Mouse (Mus musculus): Measurements from ENCODE around the gene Tfap2c. TPM values are rescaled to one million over a fixed set of nuclear protein-coding genes. Genes with fewer than 3 reads are reported as not detected.

The Tfap2c gene
- polyA plus RNA-seq, 1 experiment from 2014 or later = 0.26 TPM

- no peak for ATAC-seq (ENCODE audit: borderline replicate concordance, extremely low read depth, low FRiP score, low TSS enrichment)
- WGBS = 71% methylated on average over 9 of the region's 9 CpGs
- peaks cover 84% of the 10 kb centered on the region for H3K27me3 ChIP-seq
These were observed 4.8 kb downstream of the Tfap2c start for GRCm38 (mm10) chr2:172554211-172554610.

GRCm38 (mm10) chr2:172558674-172559468 lies 9.5 kb downstream of the Tfap2c start:
- H3K4me3 ChIP-seq = no peak overlapping the region
- no peak for ATAC-seq (ENCODE audit: borderline replicate concordance, extremely low read depth, low FRiP score, low TSS enrichment)
- no peaks in the 10 kb centered on the region for H3K36me3 ChIP-seq
- H3K4me1 ChIP-seq = no peaks in the 10 kb centered on the region
- no peak overlapping the region for H3K27ac ChIP-seq
- no peak overlapping the region for H3K4me2 ChIP-seq
- H3K27me3 ChIP-seq = peaks cover 56% of the 10 kb centered on the region
- no peak overlapping the region for H3K9ac ChIP-seq
- 50% methylated on average over 21 of the region's 21 CpGs for WGBS
- no peaks in the 10 kb centered on the region for H3K9me3 ChIP-seq

More at GRCm38 (mm10) chr2:172554211-172554610, 4.8 kb downstream of the Tfap2c start:
- Histone ChIP-seq H3K9ac (no peak overlapping the region), H3K4me3 (no peak overlapping the region), H3K9me3 (no peaks in the 10 kb centered on the region), H3K36me3 (no peaks in the 10 kb centered on the region), H3K4me1 (peaks cover 28% of the 10 kb centered on the region), H3K4me2 (no peak overlapping the region), H3K27ac (no peak overlapping the region)

GRCm38 (mm10) chr2:172561016-172561415 lies 11.6 kb downstream of the Tfap2c start:
- ATAC-seq (ENCODE audit: borderline replicate concordance, extremely low read depth, low FRiP score, low TSS enrichment) = no peak
- Histone ChIP-seq H3K27me3 (peaks cover 37% of the 10 kb centered on the region), H3K4me1 (no peaks in the 10 kb centered on the region), H3K9me3 (no peaks in the 10 kb centered on the region), H3K27ac (no peak overlapping the region), H3K9ac (no peak overlapping the region), H3K36me3 (no peaks in the 10 kb centered on the region), H3K4me2 (no peak overlapping the region), H3K4me3 (no peak overlapping the region)
- WGBS = 32% methylated on average over 10 of the region's 10 CpGs

- WGBS = 80% methylated on average over 9 of the region's 9 CpGs
- Histone ChIP-seq H3K4me2 (no peak overlapping the region), H3K9ac (no peak overlapping the region), H3K27ac (no peak overlapping the region), H3K4me3 (no peak overlapping the region), H3K36me3 (no peaks in the 10 kb centered on the region), H3K4me1 (no peaks in the 10 kb centered on the region), H3K9me3 (no peaks in the 10 kb centered on the region), H3K27me3 (no peaks in the 10 kb centered on the region)
- ATAC-seq (ENCODE audit: borderline replicate concordance, extremely low read depth, low FRiP score, low TSS enrichment) = no peak
These were observed 18.4 kb downstream of the Tfap2c start for GRCm38 (mm10) chr2:172567835-172568234.

GRCm38 (mm10) chr2:172568466-172568865 lies 19.1 kb downstream of the Tfap2c start:
- no peak for ATAC-seq (ENCODE audit: borderline replicate concordance, extremely low read depth, low FRiP score, low TSS enrichment)
- WGBS = 82% methylated on average over 2 of the region's 2 CpGs

GRCm38 (mm10) chr2:172577196-172577766 lies 27.9 kb downstream of the Tfap2c start:
- Histone ChIP-seq H3K4me1 (no peaks in the 10 kb centered on the region), H3K27ac (no peak overlapping the region), H3K9ac (no peak overlapping the region), H3K36me3 (no peaks in the 10 kb centered on the region), H3K27me3 (no peaks in the 10 kb centered on the region), H3K4me3 (no peak overlapping the region), H3K4me2 (no peak overlapping the region), H3K9me3 (no peaks in the 10 kb centered on the region)
- no peak for ATAC-seq (ENCODE audit: borderline replicate concordance, extremely low read depth, low FRiP score, low TSS enrichment)
- 47% methylated on average over 2 of the region's 2 CpGs for WGBS

More at GRCm38 (mm10) chr2:172568466-172568865, 19.1 kb downstream of the Tfap2c start:
- H3K4me1 ChIP-seq = no peaks in the 10 kb centered on the region
- H3K9ac ChIP-seq = no peak overlapping the region
- no peaks in the 10 kb centered on the region for H3K36me3 ChIP-seq
- H3K4me2 ChIP-seq = no peak overlapping the region
- H3K4me3 ChIP-seq = no peak overlapping the region
- no peak overlapping the region for H3K27ac ChIP-seq
- H3K9me3 ChIP-seq = no peaks in the 10 kb centered on the region
- H3K27me3 ChIP-seq = no peaks in the 10 kb centered on the region

GRCm38 (mm10) chr2:172579221-172579620 lies 29.8 kb downstream of the Tfap2c start:
- H3K27ac ChIP-seq = no peak overlapping the region
- H3K9ac ChIP-seq = no peak overlapping the region
- no peak for ATAC-seq (ENCODE audit: borderline replicate concordance, extremely low read depth, low FRiP score, low TSS enrichment)
- H3K36me3 ChIP-seq = no peaks in the 10 kb centered on the region
- no peak overlapping the region for H3K4me2 ChIP-seq
- H3K4me1 ChIP-seq = no peaks in the 10 kb centered on the region
- H3K9me3 ChIP-seq = no peaks in the 10 kb centered on the region
- H3K27me3 ChIP-seq = no peaks in the 10 kb centered on the region
- no peak overlapping the region for H3K4me3 ChIP-seq
- WGBS = 62% methylated on average over 5 of the region's 5 CpGs

GRCm38 (mm10) chr2:172580536-172581265 lies 31.3 kb downstream of the Tfap2c start:
- no peak overlapping the region for H3K4me2 ChIP-seq
- H3K27me3 ChIP-seq = no peaks in the 10 kb centered on the region
- H3K9ac ChIP-seq = no peak overlapping the region
- no peaks in the 10 kb centered on the region for H3K4me1 ChIP-seq
- no peaks in the 10 kb centered on the region for H3K9me3 ChIP-seq
- 66% methylated on average over 12 of the region's 12 CpGs for WGBS
- no peak overlapping the region for H3K27ac ChIP-seq
- H3K36me3 ChIP-seq = no peaks in the 10 kb centered on the region
- H3K4me3 ChIP-seq = no peak overlapping the region
- no peak for ATAC-seq (ENCODE audit: borderline replicate concordance, extremely low read depth, low FRiP score, low TSS enrichment)

- no peak overlapping the region for H3K4me2 ChIP-seq
- 26% methylated on average over 7 of the region's 7 CpGs for WGBS
- H3K9me3 ChIP-seq = no peaks in the 10 kb centered on the region
- H3K27me3 ChIP-seq = no peaks in the 10 kb centered on the region
- H3K4me1 ChIP-seq = no peaks in the 10 kb centered on the region
- no peak overlapping the region for H3K9ac ChIP-seq
- no peak overlapping the region for H3K4me3 ChIP-seq
- no peaks in the 10 kb centered on the region for H3K36me3 ChIP-seq
- no peak overlapping the region for H3K27ac ChIP-seq
- ATAC-seq (ENCODE audit: borderline replicate concordance, extremely low read depth, low FRiP score, low TSS enrichment) = no peak
These were observed 33.9 kb downstream of the Tfap2c start for GRCm38 (mm10) chr2:172583312-172583711.

GRCm38 (mm10) chr2:172585329-172585728 lies 35.9 kb downstream of the Tfap2c start:
- WGBS = 70% methylated on average over 6 of the region's 6 CpGs
- Histone ChIP-seq H3K9me3 (no peaks in the 10 kb centered on the region), H3K4me3 (no peak overlapping the region), H3K9ac (no peak overlapping the region), H3K4me1 (no peaks in the 10 kb centered on the region), H3K36me3 (no peaks in the 10 kb centered on the region), H3K27ac (no peak overlapping the region), H3K4me2 (no peak overlapping the region), H3K27me3 (no peaks in the 10 kb centered on the region)
- ATAC-seq (ENCODE audit: borderline replicate concordance, extremely low read depth, low FRiP score, low TSS enrichment) = no peak

- ATAC-seq (ENCODE audit: borderline replicate concordance, extremely low read depth, low FRiP score, low TSS enrichment) = no peak
- H3K27me3 ChIP-seq = no peaks in the 10 kb centered on the region
- WGBS = 87% methylated on average over 1 of the region's 1 CpGs
- no peak overlapping the region for H3K27ac ChIP-seq
- no peak overlapping the region for H3K4me2 ChIP-seq
- H3K36me3 ChIP-seq = no peaks in the 10 kb centered on the region
- H3K4me1 ChIP-seq = no peaks in the 10 kb centered on the region
- H3K9me3 ChIP-seq = no peaks in the 10 kb centered on the region
- H3K4me3 ChIP-seq = no peak overlapping the region
- no peak overlapping the region for H3K9ac ChIP-seq
These were observed 39.7 kb downstream of the Tfap2c start for GRCm38 (mm10) chr2:172589048-172589447.

GRCm38 (mm10) chr2:172590839-172591238 lies 41.4 kb downstream of the Tfap2c start:
- H3K27ac ChIP-seq = no peak overlapping the region
- no peak for ATAC-seq (ENCODE audit: borderline replicate concordance, extremely low read depth, low FRiP score, low TSS enrichment)
- no peak overlapping the region for H3K4me2 ChIP-seq
- no peak overlapping the region for H3K9ac ChIP-seq
- no peaks in the 10 kb centered on the region for H3K36me3 ChIP-seq
- no peaks in the 10 kb centered on the region for H3K4me1 ChIP-seq
- 63% methylated on average over 5 of the region's 5 CpGs for WGBS
- no peaks in the 10 kb centered on the region for H3K9me3 ChIP-seq
- H3K4me3 ChIP-seq = no peak overlapping the region
- H3K27me3 ChIP-seq = no peaks in the 10 kb centered on the region
